Mouse (Mus musculus) E14TG2a.4 (cell line): ENCODE results near the gene Tedc1.
A peak's percentile ranks its signal among the peaks of the same experiment; 100 is the strongest.
"Not testable (repeated sequence)": the region's sequence is repeated elsewhere in the genome, so short reads cannot be mapped to it uniquely, and the experiment has no call there.

Source experiments
- H3K27me3 ChIP-seq: 2 replicates; pipeline ENCODE4 v1.6.1; 2014; ENCODE audit warnings: low read length, control low read depth; ENCODE audit not compliant: insufficient read depth
- H3K36me3 ChIP-seq: 2 replicates; pipeline ENCODE4 v1.6.1; 2014; ENCODE audit warnings: low read length, control low read depth; ENCODE audit not compliant: insufficient read depth
- H3K4me1 ChIP-seq: replicated peaks from 2 replicates; pipeline ENCODE4 v1.6.1; 2014; ENCODE audit warnings: low read depth, low read length, control low read depth
- H3K4me3 ChIP-seq: replicated peaks from 2 replicates; pipeline ENCODE4 v1.5.1; 2014; ENCODE audit warnings: mild to moderate bottlenecking, low read length
- H3K9me3 ChIP-seq: 2 replicates; pipeline ENCODE4 v1.6.1; 2014; ENCODE audit warnings: low read length, control low read depth
- CTCF ChIP-seq: conservative IDR thresholded peaks from 2 replicates; pipeline ENCODE4 v1.5.1; 2014; ENCODE audit warnings: low read length
- NANOG ChIP-seq: IDR thresholded peaks from 2 replicates; pipeline ENCODE4 v1.6.1; 2014; ENCODE audit warnings: borderline replicate concordance, low read length, mixed read lengths
- POU5F1 ChIP-seq: IDR thresholded peaks from 2 replicates; pipeline ENCODE4 v1.6.1; 2014; ENCODE audit warnings: low read length, borderline replicate concordance

The Tedc1 gene

GRCm38 (mm10) chr12:113185442-113186291 lies 29.4 kb downstream of the Tedc1 start, which contains the start of gene Tmem121:
Gene Tmem121 (plus strand): TSS chr12:113185930.
- H3K36me3 ChIP-seq: peaks cover 14% of the 10 kb centered on the region
- H3K4me1 ChIP-seq: peaks cover 31% of the 10 kb centered on the region
- no peaks in the 10 kb centered on the region for H3K9me3 ChIP-seq
- H3K27me3 ChIP-seq: peaks cover 59% of the 10 kb centered on the region
- TF ChIP-seq POU5F1: no peak
- no peak for TF ChIP-seq CTCF
- TF ChIP-seq NANOG: no peak
- H3K4me3 ChIP-seq: peak within 1 kb of the TSS; percentile 87

GRCm38 (mm10) chr12:113186326-113187010 lies 30.2 kb downstream of the Tedc1 start:
- no peak for TF ChIP-seq CTCF
- TF ChIP-seq NANOG: no peak
- TF ChIP-seq POU5F1: no peak
- peaks cover 59% of the 10 kb centered on the region for H3K27me3 ChIP-seq
- H3K9me3 ChIP-seq: no peaks in the 10 kb centered on the region

GRCm38 (mm10) chr12:113187011-113187375 lies 30.8 kb downstream of the Tedc1 start:
- no peak for TF ChIP-seq NANOG
- no peak for TF ChIP-seq CTCF
- TF ChIP-seq POU5F1: no peak
- Histone ChIP-seq H3K4me1 (peaks cover 42% of the 10 kb centered on the region), H3K36me3 (peaks cover 14% of the 10 kb centered on the region), H3K9me3 (no peaks in the 10 kb centered on the region), H3K4me3 (peak overlapping the region; percentile 78), H3K27me3 (peaks cover 59% of the 10 kb centered on the region)

More at GRCm38 (mm10) chr12:113186326-113187010, 30.2 kb downstream of the Tedc1 start:
- Histone ChIP-seq H3K36me3 (peaks cover 14% of the 10 kb centered on the region), H3K4me3 (peak overlapping the region; percentile 87), H3K4me1 (peaks cover 39% of the 10 kb centered on the region)

GRCm38 (mm10) chr12:113187584-113188295 lies 31.5 kb downstream of the Tedc1 start:
- Histone ChIP-seq H3K27me3 (peaks cover 59% of the 10 kb centered on the region), H3K9me3 (no peaks in the 10 kb centered on the region), H3K4me3 (peak overlapping the region; percentile 78), H3K36me3 (peaks cover 14% of the 10 kb centered on the region), H3K4me1 (peaks cover 42% of the 10 kb centered on the region)
- TF ChIP-seq CTCF (peak; percentile 51), POU5F1 (no peak), NANOG (no peak)

- Histone ChIP-seq H3K4me1 (peaks cover 45% of the 10 kb centered on the region), H3K27me3 (peaks cover 58% of the 10 kb centered on the region), H3K4me3 (peak overlapping the region; percentile 78), H3K9me3 (no peaks in the 10 kb centered on the region), H3K36me3 (peaks cover 14% of the 10 kb centered on the region)
- TF ChIP-seq NANOG: no peak
- no peak for TF ChIP-seq CTCF
- TF ChIP-seq POU5F1: no peak
These were observed 32.3 kb downstream of the Tedc1 start for GRCm38 (mm10) chr12:113188349-113189055.

- TF ChIP-seq CTCF (no peak), POU5F1 (no peak), NANOG (no peak)
These were observed 37.2 kb downstream of the Tedc1 start for GRCm38 (mm10) chr12:113193423-113193822.

DNA sequence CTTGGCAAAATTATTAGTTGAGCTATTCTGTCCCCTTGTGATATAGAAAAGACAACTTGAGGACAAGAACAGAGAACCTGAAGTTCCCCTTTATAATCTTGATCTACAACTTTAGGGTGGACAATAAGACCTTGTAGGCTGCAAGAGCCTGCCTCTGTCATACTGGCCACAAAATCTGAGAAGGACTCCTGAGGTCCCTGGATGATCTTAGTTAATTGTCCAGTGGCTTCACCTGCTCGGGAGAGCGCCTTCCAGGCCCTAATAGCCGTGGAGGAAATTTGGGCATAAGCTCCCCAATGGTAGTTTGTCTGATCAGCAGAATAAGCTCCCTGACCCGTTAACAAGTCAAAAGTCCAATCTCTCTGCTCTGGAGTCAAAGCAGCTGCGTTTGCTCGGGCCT lies 42.9 kb downstream of the Tedc1 start:
- not testable (repeated sequence) for H3K27me3 ChIP-seq, H3K36me3 ChIP-seq, H3K4me1 ChIP-seq, H3K4me3 ChIP-seq, H3K9me3 ChIP-seq

More at GRCm38 (mm10) chr12:113193423-113193822, 37.2 kb downstream of the Tedc1 start:
- Histone ChIP-seq H3K9me3 (no peaks in the 10 kb centered on the region), H3K4me1 (peaks cover 20% of the 10 kb centered on the region), H3K36me3 (peaks cover 14% of the 10 kb centered on the region), H3K27me3 (peaks cover 18% of the 10 kb centered on the region), H3K4me3 (no peak overlapping the region)

DNA sequence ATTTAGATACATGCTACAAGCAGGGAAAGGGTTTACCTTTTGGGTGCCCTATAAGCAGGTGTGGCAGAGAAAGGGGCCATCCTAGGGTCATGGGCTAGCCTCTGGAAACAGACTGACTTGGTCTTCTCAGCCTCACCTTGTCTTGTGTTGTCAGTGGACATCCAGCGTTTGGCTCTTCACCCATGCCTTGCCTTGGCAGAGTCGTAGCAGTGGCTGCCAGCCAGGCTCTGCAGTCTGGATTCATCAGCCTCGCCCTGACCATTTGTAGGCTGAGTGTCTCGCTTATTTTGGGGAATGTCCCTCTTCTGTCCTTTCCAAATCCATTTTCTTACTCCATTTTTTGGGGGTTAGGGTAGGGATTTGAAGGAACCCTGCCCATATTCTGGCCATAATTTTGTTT lies 45.1 kb downstream of the Tedc1 start:
- Histone ChIP-seq H3K27me3 (no peaks in the 10 kb centered on the region; the same call in 1 of the 2 replicates), H3K4me3 (no peak overlapping the region), H3K9me3 (peaks cover 3% of the 10 kb centered on the region; the same call in 1 of the 2 replicates), H3K36me3 (no peaks in the 10 kb centered on the region), H3K4me1 (no peaks in the 10 kb centered on the region)
- TF ChIP-seq CTCF: no peak
- TF ChIP-seq POU5F1: no peak
- TF ChIP-seq NANOG: no peak
